Mouse (Mus musculus) MEL (cell line): ENCODE results near the gene Fbxw13. TPM values are rescaled to one million over a fixed set of nuclear protein-coding genes. Genes with fewer than 3 reads are reported as not detected.
"Not testable (repeated sequence)": the region's sequence is repeated elsewhere in the genome, so short reads cannot be mapped to it uniquely, and the experiment has no call there.

Experiments used
- DNase-seq: peaks from one replicate; pipeline ENCODE4 v3.0.0; 2011; ENCODE audit warnings: low read depth, low spot score
- H3K27ac ChIP-seq: 2 replicates; pipeline ENCODE4 v1.5.1; 2012; ENCODE audit warnings: low read depth, mild to moderate bottlenecking, control low read depth, low read length, moderate library complexity; ENCODE audit not compliant: control insufficient read depth
- H3K27me3 ChIP-seq, 2 experiments: fragments of 150-350 bp in 1 of 2; sonication (generic) in 1 of 2; 2 replicates each; pipeline ENCODE4 v1.6.1; 2012; ENCODE audit warnings: low read length in 2 of 2, mild to moderate bottlenecking in 2 of 2, improper control_type of control experiment in 1 of 2, moderate library complexity in 1 of 2; ENCODE audit not compliant: insufficient read depth in 2 of 2, control insufficient read depth in 1 of 2
- H3K36me3 ChIP-seq, 2 experiments: 2 replicates each; pipeline ENCODE4 v1.6.1; 2012 to 2014; ENCODE audit warnings: low read length in 2 of 2, improper control_type of control experiment in 1 of 2, inconsistent platforms in 1 of 2, mild to moderate bottlenecking in 1 of 2; ENCODE audit not compliant: insufficient read depth in 2 of 2, control insufficient read depth in 1 of 2
- H3K4me1 ChIP-seq, 2 experiments: fragments of 150-350 bp in 1 of 2; sonication (generic) in 1 of 2; 2 replicates each; pipeline ENCODE4 v1.6.1; 2012; ENCODE audit warnings: low read length in 2 of 2, improper control_type of control experiment in 1 of 2, mild to moderate bottlenecking in 1 of 2; ENCODE audit not compliant: insufficient read depth in 2 of 2, control insufficient read depth in 1 of 2
- H3K4me3 ChIP-seq, 2 experiments: fragments of 150-350 bp in 1 of 2; sonication (generic) in 1 of 2; 2 replicates each; pipeline ENCODE4 v1.5.1; 2012; ENCODE audit warnings: low read depth in 2 of 2, low read length in 2 of 2, mild to moderate bottlenecking in 2 of 2, moderate library complexity in 2 of 2, control low read depth in 1 of 2, improper control_type of control experiment in 1 of 2; ENCODE audit not compliant: control insufficient read depth in 1 of 2, insufficient read depth in 1 of 2
- H3K79me2 ChIP-seq: 2 replicates; pipeline ENCODE4 v1.6.1; 2012; ENCODE audit warnings: mild to moderate bottlenecking, low read length, moderate library complexity; ENCODE audit not compliant: control insufficient read depth, poor library complexity, insufficient read depth
- H3K9ac ChIP-seq: 2 replicates; pipeline ENCODE4 v1.6.1; 2012; ENCODE audit warnings: low read depth, mild to moderate bottlenecking, control low read depth, low read length, moderate library complexity; ENCODE audit not compliant: control insufficient read depth, poor library complexity, severe bottlenecking
- H3K9me3 ChIP-seq: fragments of 150-350 bp; sonication (generic); replicated peaks from 2 replicates; pipeline ENCODE4 v1.6.1; 2012; ENCODE audit warnings: mild to moderate bottlenecking, low read length, improper control_type of control experiment, moderate library complexity; ENCODE audit not compliant: insufficient read depth
- CHD1 ChIP-seq: IDR thresholded peaks from 2 replicates; pipeline ENCODE4 v1.6.1; 2012; ENCODE audit warnings: low read depth, mild to moderate bottlenecking, inconsistent platforms, low read length, improper control_type of control experiment
- CHD2 ChIP-seq: IDR thresholded peaks from 2 replicates; pipeline ENCODE4 v1.6.1; 2011; ENCODE audit warnings: low read length, improper control_type of control experiment
- CTCF ChIP-seq, 3 experiments: IDR thresholded peaks in 2 of 3; conservative IDR thresholded peaks in 1 of 3; 2 replicates each; pipeline ENCODE4 v1.5.1; 2011 to 2012; ENCODE audit warnings: low read length in 3 of 3, low read depth in 2 of 3, mild to moderate bottlenecking in 2 of 3, improper control_type of control experiment in 1 of 3, inconsistent platforms in 1 of 3, mixed read lengths in 1 of 3, moderate library complexity in 1 of 3; ENCODE audit not compliant: control insufficient read depth in 1 of 3, insufficient read depth in 1 of 3, poor library complexity in 1 of 3, severe bottlenecking in 1 of 3
- ELF1 ChIP-seq: IDR thresholded peaks from 2 replicates; pipeline ENCODE4 v1.6.1; 2014; ENCODE audit warnings: low read depth, mild to moderate bottlenecking, inconsistent platforms, low read length, improper control_type of control experiment, moderate library complexity
- GATA1 ChIP-seq: IDR thresholded peaks from 2 replicates; pipeline ENCODE4 v1.6.1; 2011; ENCODE audit warnings: low read depth, low read length, improper control_type of control experiment
- HCFC1 ChIP-seq: IDR thresholded peaks from 2 replicates; pipeline ENCODE4 v1.6.1; 2012; ENCODE audit warnings: low read depth, mild to moderate bottlenecking, inconsistent platforms, low read length, improper control_type of control experiment, moderate library complexity
- MEF2A ChIP-seq: IDR thresholded peaks from 2 replicates; pipeline ENCODE4 v1.6.1; 2014; ENCODE audit warnings: low read depth, mild to moderate bottlenecking, inconsistent platforms, low read length, improper control_type of control experiment; ENCODE audit not compliant: poor library complexity, insufficient replicate concordance, severe bottlenecking; ENCODE audit errors: extremely low read depth
- NELFE ChIP-seq: IDR thresholded peaks from 2 replicates; pipeline ENCODE4 v1.6.1; 2011; ENCODE audit warnings: low read depth, low read length, improper control_type of control experiment
- POLR2A ChIP-seq, 2 experiments: IDR thresholded peaks; 2 replicates each; pipeline ENCODE4 v1.6.1; 2011 to 2012; ENCODE audit warnings: low read length in 2 of 2, mild to moderate bottlenecking in 2 of 2, control low read depth in 1 of 2, improper control_type of control experiment in 1 of 2, low read depth in 1 of 2, moderate library complexity in 1 of 2; ENCODE audit not compliant: control insufficient read depth in 1 of 2, insufficient read depth in 1 of 2, poor library complexity in 1 of 2
- POLR2AphosphoS2 ChIP-seq: IDR thresholded peaks from 2 replicates; pipeline ENCODE4 v1.6.1; 2011; ENCODE audit warnings: low read length, improper control_type of control experiment
- POLR2AphosphoS5 ChIP-seq: IDR thresholded peaks from 2 replicates; pipeline ENCODE4 v1.6.1; 2012; ENCODE audit warnings: low read depth, borderline replicate concordance, mild to moderate bottlenecking, inconsistent platforms, low read length, moderate library complexity, mixed read lengths
- RAD21 ChIP-seq: IDR thresholded peaks from 2 replicates; pipeline ENCODE4 v1.6.1; 2011; ENCODE audit warnings: mild to moderate bottlenecking, low read depth, low read length, improper control_type of control experiment
- SIN3A ChIP-seq: IDR thresholded peaks from 2 replicates; pipeline ENCODE4 v1.6.1; 2012; ENCODE audit warnings: low read length, improper control_type of control experiment, inconsistent platforms
- SMC3 ChIP-seq: IDR thresholded peaks from 2 replicates; pipeline ENCODE4 v1.6.1; 2011; ENCODE audit warnings: low read depth, low read length, improper control_type of control experiment
- TAL1 ChIP-seq: IDR thresholded peaks from 2 replicates; pipeline ENCODE4 v1.6.1; 2012; ENCODE audit warnings: mild to moderate bottlenecking, inconsistent platforms, low read length, moderate library complexity, mixed read lengths
- TCF12 ChIP-seq: IDR thresholded peaks from 2 replicates; pipeline ENCODE4 v1.6.1; 2014; ENCODE audit warnings: low read depth, mild to moderate bottlenecking, inconsistent platforms, low read length, improper control_type of control experiment, moderate library complexity
- ZMIZ1 ChIP-seq: IDR thresholded peaks from 2 replicates; pipeline ENCODE4 v1.6.1; 2012; ENCODE audit warnings: low read depth, mild to moderate bottlenecking, inconsistent platforms, low read length, improper control_type of control experiment, moderate library complexity
- ZNF384 ChIP-seq: IDR thresholded peaks from 2 replicates; pipeline ENCODE4 v1.6.1; 2012; ENCODE audit warnings: low read depth, mild to moderate bottlenecking, inconsistent platforms, low read length, improper control_type of control experiment
- polyA plus RNA-seq, 2 experiments: library from polyadenylated mRNA; stranded (reverse) in 1 of 2; unstranded in 1 of 2; fragments of >175 nt in 1 of 2; fragments of >200 nt in 1 of 2; gene quantifications; 2 replicates each; pipeline versions ENCODE4 v1.2.1 to v1.2.4; 2012; ENCODE audit warnings: low replicate concordance in 2 of 2, low read depth in 1 of 2; ENCODE audit not compliant: insufficient read length in 2 of 2, insufficient read depth in 1 of 2, missing spikeins in 1 of 2
- total RNA-seq: library from RNA; depleted of rRNA; stranded (reverse); fragments of 300-350 nt; gene quantifications from 2 replicates; pipeline ENCODE4 v1.2.3, GENCODE M21; 2012; rRNA removed

Gene Fbxw13
- total RNA-seq (not detected in 2 replicates), polyA plus RNA-seq (not detected)

DNA sequence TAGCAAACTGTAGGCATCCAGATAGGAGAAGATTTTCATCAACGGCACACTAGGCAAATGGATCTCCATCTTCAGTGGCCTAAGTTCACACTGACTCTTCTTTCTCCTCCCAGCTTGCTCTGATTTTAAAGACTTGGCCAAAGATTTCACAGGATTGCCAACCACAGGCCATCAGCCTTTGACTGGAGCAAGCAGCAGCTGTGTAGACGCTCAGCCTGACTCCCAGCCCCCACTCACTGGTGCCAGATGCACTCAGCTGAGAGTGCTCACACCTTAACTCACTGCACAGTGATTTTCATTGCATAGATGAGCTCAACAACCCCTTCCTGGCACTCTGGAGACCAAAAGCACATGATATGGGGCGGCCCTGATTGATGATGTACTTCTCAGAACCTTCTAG is at the start of gene Fbxw13:
Gene Fbxw13 (minus strand): TSS at position 101 of the 400 bp plus-strand sequence.
- not testable (repeated sequence) for H3K27ac ChIP-seq, H3K9me3 ChIP-seq, H3K27me3 ChIP-seq, H3K9ac ChIP-seq, H3K4me3 ChIP-seq, H3K36me3 ChIP-seq, H3K79me2 ChIP-seq, H3K4me1 ChIP-seq, DNase-seq

DNA sequence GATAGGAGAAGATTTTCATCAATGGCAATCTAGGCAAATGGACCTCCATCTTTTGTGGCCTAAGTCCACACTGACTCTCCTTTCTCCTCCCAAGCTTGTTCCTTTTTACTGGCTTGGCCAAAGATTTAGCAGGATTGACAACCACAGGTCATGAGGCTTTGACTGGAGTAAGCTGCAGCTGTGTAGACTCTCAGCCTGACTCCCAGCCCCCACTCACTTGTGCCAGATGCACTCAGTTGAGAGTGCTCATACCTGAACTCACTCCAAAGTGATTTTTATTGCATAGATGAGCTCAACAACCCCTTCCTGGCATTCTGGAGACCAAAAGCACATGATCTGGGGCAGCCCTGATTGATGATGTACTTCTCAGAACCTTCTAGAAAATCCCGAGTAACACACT is 38.9 kb upstream of the Fbxw13 start, which contains the start of gene Fbxw20:
Gene Fbxw20 (minus strand): TSS at position 101 of the 400 bp plus-strand sequence.
- Histone ChIP-seq H3K9me3 (no peaks in the 10 kb centered on the region), H3K4me3 (no peak within 1 kb of the TSS), H3K27me3 (peaks cover 0 to 2% of the 10 kb centered on the region in 2 experiments; a peak in 1 of 4 replicates), H3K9ac (no peak within 1 kb of the TSS), H3K27ac (no peak within 1 kb of the TSS), H3K79me2 (no peaks in the 10 kb centered on the region), H3K36me3 (no peaks in the 10 kb centered on the region), H3K4me1 (no peaks in the 10 kb centered on the region)
- no peak for DNase-seq
- TF ChIP-seq SIN3A = no peak
- no peak for TF ChIP-seq MEF2A
- TF ChIP-seq CHD2 = no peak
- no peak for TF ChIP-seq POLR2AphosphoS5
- TF ChIP-seq CHD1 = no peak
- TF ChIP-seq NELFE = no peak
- no peak for TF ChIP-seq ZMIZ1
- TF ChIP-seq ELF1 = no peak
- TF ChIP-seq POLR2A (IDR thresholded peaks at IDR 0.05; ENCODE audit: control insufficient read depth in 1 of 2, insufficient read depth in 1 of 2, low read depth in 1 of 2, low read length in 2 of 2, poor library complexity in 1 of 2) = no peak
- no peak for TF ChIP-seq POLR2AphosphoS2

DNA sequence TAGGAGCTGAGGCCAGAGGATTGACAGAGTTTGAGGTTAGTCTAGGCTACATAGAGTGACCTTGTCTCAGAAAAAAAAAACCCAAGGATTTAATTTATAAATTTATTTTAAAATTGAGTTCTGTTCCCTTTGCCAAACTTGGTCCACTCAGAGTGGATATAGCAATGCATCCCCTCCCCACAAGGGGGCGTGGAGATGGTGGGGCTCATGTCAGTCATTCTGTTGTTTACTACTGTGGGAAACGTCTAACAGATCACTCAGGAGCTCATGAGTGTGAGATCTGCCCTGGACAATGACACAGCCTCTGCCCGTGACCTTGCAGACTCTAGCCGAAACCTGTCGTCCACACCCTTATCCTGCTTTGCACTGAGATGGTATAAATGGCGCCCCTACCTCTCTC is 22.7 kb upstream of the Fbxw13 start:
- Histone ChIP-seq H3K36me3 (no peaks in the 10 kb centered on the region), H3K4me3 (no peak overlapping the region), H3K9me3 (no peaks in the 10 kb centered on the region), H3K79me2 (no peaks in the 10 kb centered on the region), H3K4me1 (no peaks in the 10 kb centered on the region), H3K9ac (no peak overlapping the region), H3K27me3 (no peaks in the 10 kb centered on the region), H3K27ac (no peak overlapping the region)
- peak; percentile 6 for DNase-seq
- no peak for TF ChIP-seq POLR2AphosphoS2
- no peak for TF ChIP-seq ZNF384
- TF ChIP-seq ZMIZ1 = no peak
- TF ChIP-seq POLR2A (IDR thresholded peaks at IDR 0.05; ENCODE audit: control insufficient read depth in 1 of 2, insufficient read depth in 1 of 2, low read depth in 1 of 2, low read length in 2 of 2, poor library complexity in 1 of 2) = no peak
- no peak for TF ChIP-seq HCFC1
- no peak for TF ChIP-seq CHD2
- no peak for TF ChIP-seq TCF12
- TF ChIP-seq CTCF (IDR thresholded peaks at IDR 0.05 in 2 of 3, conservative IDR thresholded peaks at IDR 0.05 in 1 of 3; ENCODE audit: control insufficient read depth in 1 of 3, insufficient read depth in 1 of 3, low read depth in 2 of 3, low read length in 3 of 3, poor library complexity in 1 of 3, severe bottlenecking in 1 of 3) = peak; percentile 25 to 55 (median 38); a peak in 5 of 6 replicates
- TF ChIP-seq RAD21 = no peak
- TF ChIP-seq GATA1 = no peak
- peak; percentile 31 for TF ChIP-seq SMC3
- TF ChIP-seq TAL1 = no peak

DNA sequence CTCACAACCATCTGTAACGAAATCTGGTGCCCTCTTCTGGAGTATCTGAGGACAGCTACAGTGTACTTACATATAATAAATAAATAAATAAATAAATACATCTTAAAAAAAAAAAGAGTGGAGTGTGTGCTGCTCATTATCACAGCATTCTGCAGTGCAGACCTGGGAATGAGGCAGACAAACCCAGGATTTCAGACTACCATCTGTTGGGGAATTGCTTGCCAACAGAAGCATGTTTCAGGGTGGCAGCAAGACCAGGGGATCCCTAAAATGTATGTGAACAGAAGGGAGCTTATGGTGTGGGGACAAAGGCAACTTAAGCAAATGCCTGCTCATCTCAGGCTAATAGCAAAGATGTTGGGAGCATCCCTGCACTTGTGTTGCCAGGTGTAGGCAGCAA is 5.6 kb upstream of the Fbxw13 start:
- not testable (repeated sequence) for H3K36me3 ChIP-seq, H3K4me1 ChIP-seq, H3K27ac ChIP-seq, H3K79me2 ChIP-seq, DNase-seq, H3K9me3 ChIP-seq, H3K27me3 ChIP-seq, H3K9ac ChIP-seq, H3K4me3 ChIP-seq
